Mouse (Mus musculus) left cerebral cortex, adult 9 months (tissue): ENCODE results near the gene Slc22a27.
"Not testable (repeated sequence)": the region's sequence is repeated elsewhere in the genome, so short reads cannot be mapped to it uniquely, and the experiment has no call there.

Experiments
- DNase-seq, 2 experiments: peaks; one replicate each; pipeline ENCODE4 v3.0.0; 2022; ENCODE audit warnings: low spot score in 2 of 2

The Slc22a27 gene

GRCm38 (mm10) chr19:7965927-7966326, at the start of gene Slc22a27:
Slc22a27 (minus strand) TSS chr19:7966027.
- DNase-seq, result not testable (repeated sequence)

GRCm38 (mm10) chr19:8011596-8011995, 45.8 kb upstream of the Slc22a27 start:
- not testable (repeated sequence) for DNase-seq

- not testable (repeated sequence) for DNase-seq
Measured at GRCm38 (mm10) chr19:8009086-8009485, 43.3 kb upstream of the Slc22a27 start.

GRCm38 (mm10) chr19:7968703-7969102, 2.9 kb upstream of the Slc22a27 start:
- no peak for DNase-seq

GRCm38 (mm10) chr19:7966550-7966949, 723 bp upstream of the Slc22a27 start:
- DNase-seq, result not testable (repeated sequence)

- DNase-seq, result not testable (repeated sequence)
Measured at GRCm38 (mm10) chr19:7939391-7939790, 26.4 kb downstream of the Slc22a27 start.

- DNase-seq, result no peak
Measured at GRCm38 (mm10) chr19:7876626-7877025, 89.2 kb downstream of the Slc22a27 start.

GRCm38 (mm10) chr19:7829851-7830250, 136.0 kb downstream of the Slc22a27 start:
- no peak for DNase-seq
